Mouse (Mus musculus) erythroblast, adult 5-6 weeks (primary cell): ENCODE measurements around the gene Dennd1b. TPM values are rescaled to one million over a fixed set of nuclear protein-coding genes. Genes with fewer than 3 reads are reported as not detected.

ENCODE experiments used
- ATAC-seq: replicated peaks from 2 replicates; pipeline ENCODE4 v1.8.0; 2016; ENCODE audit warnings: moderate number of reproducible peaks, mild to moderate bottlenecking, moderate TSS enrichment, inconsistent platforms; ENCODE audit not compliant: poor library complexity, low FRiP score, severe bottlenecking
- total RNA-seq, 2 experiments: library from RNA; stranded (forward) in 1 of 2; stranded (reverse) in 1 of 2; fragments of 150-400 nt in 1 of 2; fragments of 200-764, 138-1000 nt in 1 of 2; gene quantifications; 2 replicates each; pipeline versions ENCODE4 v1.2.3 to v1.2.4; 2015 to 2017; ENCODE audit warnings: low replicate concordance in 2 of 2

Dennd1b gene
- total RNA-seq, 2 experiments from 2014 or later, result 4.5 to 6.3 TPM

- ATAC-seq, result no peak
Observed at GRCm38 (mm10) chr1:139146306-139146705, 183.1 kb downstream of the Dennd1b start.

- ATAC-seq, result no peak
Observed at GRCm38 (mm10) chr1:139153006-139153405, 189.8 kb downstream of the Dennd1b start.

GRCm38 (mm10) chr1:139153493-139153892 lies 190.3 kb downstream of the Dennd1b start:
- ATAC-seq, result no peak

GRCm38 (mm10) chr1:139156397-139156796 lies 193.2 kb downstream of the Dennd1b start:
- 0 out of 2 replicates have a peak, but pooled peaks have one; percentile 69 for ATAC-seq

GRCm38 (mm10) chr1:139161619-139162018 lies 198.4 kb downstream of the Dennd1b start:
- no peak for ATAC-seq

GRCm38 (mm10) chr1:139162814-139163213 lies 199.6 kb downstream of the Dennd1b start:
- ATAC-seq, result no peak

- no peak for ATAC-seq
Observed at GRCm38 (mm10) chr1:139174058-139174832, 211.0 kb downstream of the Dennd1b start.

GRCm38 (mm10) chr1:139179707-139180106 lies 216.5 kb downstream of the Dennd1b start:
- ATAC-seq, result no peak

- no peak for ATAC-seq
Observed at GRCm38 (mm10) chr1:139180481-139181149, 217.4 kb downstream of the Dennd1b start.

- no peak for ATAC-seq
Observed at GRCm38 (mm10) chr1:139192635-139193034, 229.4 kb downstream of the Dennd1b start.

GRCm38 (mm10) chr1:139194011-139194410 lies 230.8 kb downstream of the Dennd1b start:
- no peak for ATAC-seq

GRCm38 (mm10) chr1:139194428-139195028 lies 231.3 kb downstream of the Dennd1b start:
- no peak for ATAC-seq

GRCm38 (mm10) chr1:139203026-139203425 lies 239.8 kb downstream of the Dennd1b start:
- ATAC-seq, result no peak

- ATAC-seq, result no peak
Observed at GRCm38 (mm10) chr1:139206259-139206658, 243.0 kb downstream of the Dennd1b start.

GRCm38 (mm10) chr1:139209796-139210195 lies 246.6 kb downstream of the Dennd1b start:
- no peak for ATAC-seq

GRCm38 (mm10) chr1:139210505-139210904 lies 247.3 kb downstream of the Dennd1b start:
- no peak for ATAC-seq

- ATAC-seq, result no peak
Observed at GRCm38 (mm10) chr1:139215311-139215710, 252.1 kb downstream of the Dennd1b start.

- ATAC-seq, result no peak
Observed at GRCm38 (mm10) chr1:139223804-139224203, 260.6 kb downstream of the Dennd1b start.

GRCm38 (mm10) chr1:139224309-139224949 lies 261.2 kb downstream of the Dennd1b start:
- ATAC-seq, result no peak
